Mouse (Mus musculus): ENCODE data around the gene Hoxb2.

DNA sequence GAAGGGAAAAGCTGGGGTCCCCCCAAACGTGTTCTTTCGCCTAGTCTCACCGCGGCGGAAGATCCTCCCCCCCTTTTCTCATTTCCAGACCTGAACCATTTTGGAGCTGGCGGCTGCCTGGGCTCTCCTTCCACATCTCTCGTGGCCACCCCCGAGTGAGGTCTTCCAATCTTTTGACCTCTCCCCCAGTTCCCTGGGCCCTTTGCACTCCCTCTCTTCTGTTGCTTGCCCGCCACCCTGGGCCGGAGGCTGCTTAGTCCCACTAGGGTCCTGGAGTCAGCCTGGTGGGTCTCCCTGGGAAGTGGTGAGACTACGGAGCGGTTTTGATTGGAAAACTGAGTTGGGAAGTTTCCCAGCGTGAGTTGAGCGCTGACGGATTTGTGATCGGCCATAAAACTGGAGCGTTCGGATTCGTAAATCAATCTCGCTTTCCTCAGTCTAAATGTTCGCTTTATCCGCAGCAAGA, 24.5 kb upstream of the Hoxb2 start:
- TF ChIP-seq CTCF (IDR thresholded peaks at IDR 0.05; ENCODE audit: borderline replicate concordance, control insufficient read depth, extremely low read depth, insufficient read depth, low read length, poor library complexity) (no peak), POLR2A (IDR thresholded peaks at IDR 0.05; ENCODE audit: control insufficient read depth, extremely low read depth, insufficient read depth, low read length, poor library complexity) (no peak)

Measured in thymus, adult 2 months (tissue).